Mouse (Mus musculus) ovary, postnatal 14 days (tissue): ENCODE measurements around the gene Kdsr.

Experiments used
- DNase-seq: peaks from one replicate; pipeline ENCODE4 v3.0.0; 2022; ENCODE audit warnings: low spot score

Kdsr gene

GRCm38 (mm10) chr1:106759572-106760435 is at the start of gene Kdsr:
Gene Kdsr, minus strand, starts transcription at chr1:106759727.
- DNase-seq: peak; percentile 92

- no peak for DNase-seq
Measured at GRCm38 (mm10) chr1:106799931-106800330, 40.4 kb upstream of the Kdsr start.

GRCm38 (mm10) chr1:106799406-106799805 is 39.9 kb upstream of the Kdsr start:
- no peak for DNase-seq

- DNase-seq: no peak
Measured at GRCm38 (mm10) chr1:106796987-106797779, 37.7 kb upstream of the Kdsr start.

GRCm38 (mm10) chr1:106796542-106796924 is 37.0 kb upstream of the Kdsr start, which contains the start of gene Vps4b:
Gene Vps4b, minus strand, starts transcription at chr1:106796728.
- peak; percentile 81 for DNase-seq

- DNase-seq: no peak
Measured at GRCm38 (mm10) chr1:106795634-106796541, 36.4 kb upstream of the Kdsr start.

- DNase-seq: no peak
Measured at GRCm38 (mm10) chr1:106774896-106775295, 15.4 kb upstream of the Kdsr start.

- no peak for DNase-seq
Measured at GRCm38 (mm10) chr1:106774092-106774491, 14.6 kb upstream of the Kdsr start.

GRCm38 (mm10) chr1:106768773-106769172 is 9.2 kb upstream of the Kdsr start:
- no peak for DNase-seq

- no peak for DNase-seq
Measured at GRCm38 (mm10) chr1:106765771-106766170, 6.2 kb upstream of the Kdsr start.

GRCm38 (mm10) chr1:106764846-106765245 is 5.3 kb upstream of the Kdsr start:
- DNase-seq: no peak

GRCm38 (mm10) chr1:106764281-106764680 is 4.8 kb upstream of the Kdsr start:
- no peak for DNase-seq

GRCm38 (mm10) chr1:106760750-106761149 is 1.2 kb upstream of the Kdsr start:
- no peak for DNase-seq

- DNase-seq: peak; percentile 5
Measured at GRCm38 (mm10) chr1:106758734-106759571, 574 bp downstream of the Kdsr start.

GRCm38 (mm10) chr1:106756633-106757032 is 2.9 kb downstream of the Kdsr start:
- DNase-seq: no peak

GRCm38 (mm10) chr1:106752013-106752412 is 7.5 kb downstream of the Kdsr start:
- no peak for DNase-seq

GRCm38 (mm10) chr1:106750656-106751055 is 8.9 kb downstream of the Kdsr start:
- no peak for DNase-seq

GRCm38 (mm10) chr1:106748555-106749315 is 10.8 kb downstream of the Kdsr start:
- no peak for DNase-seq

- DNase-seq: no peak
Measured at GRCm38 (mm10) chr1:106742980-106743379, 16.5 kb downstream of the Kdsr start.

GRCm38 (mm10) chr1:106740735-106741134 is 18.8 kb downstream of the Kdsr start:
- DNase-seq: no peak
